Mouse (Mus musculus): ENCODE data around the gene Defb15. TPM values are rescaled to one million over a fixed set of nuclear protein-coding genes. Genes with fewer than 3 reads are reported as not detected.

The Defb15 gene
- polyA plus RNA-seq, 1 experiment from 2014 or later = not detected

Other genes with a start within 250 kb of the Defb15 start
- not detected in 2 replicates for gene AY761184, start 229.1 kb downstream of the Defb15 start, polyA plus RNA-seq (2015; fragmentation: Nextera tagmentation; extraction: Ambion mirVana)
- not detected in 2 replicates for gene Defa24, start 198.2 kb downstream of the Defb15 start, polyA plus RNA-seq (2015; fragmentation: Nextera tagmentation; extraction: Ambion mirVana)
- not detected in 2 replicates for gene Defb50, start 109.2 kb downstream of the Defb15 start, polyA plus RNA-seq (2015; fragmentation: Nextera tagmentation; extraction: Ambion mirVana)
- not detected in 2 replicates for gene Defb2, start 92.8 kb downstream of the Defb15 start, polyA plus RNA-seq (2015; fragmentation: Nextera tagmentation; extraction: Ambion mirVana)
- 1.2 and 2.3 TPM in 2 replicates for gene Defb10, start 73.8 kb downstream of the Defb15 start, polyA plus RNA-seq (2015; fragmentation: Nextera tagmentation; extraction: Ambion mirVana)
- 2.2 and 3.3 TPM in 2 replicates for gene Defb9, start 47.3 kb downstream of the Defb15 start, polyA plus RNA-seq (2015; fragmentation: Nextera tagmentation; extraction: Ambion mirVana)
- 42.5 and 47.1 TPM in 2 replicates for gene Defb11, start 26.3 kb downstream of the Defb15 start, polyA plus RNA-seq (2015; fragmentation: Nextera tagmentation; extraction: Ambion mirVana)
- not detected in 2 replicates for gene Defb35, start 5.6 kb upstream of the Defb15 start, polyA plus RNA-seq (2015; fragmentation: Nextera tagmentation; extraction: Ambion mirVana)
- not detected in 2 replicates for gene Defb13, start 14.1 kb upstream of the Defb15 start, polyA plus RNA-seq (2015; fragmentation: Nextera tagmentation; extraction: Ambion mirVana)
- not detected in 2 replicates for gene Fam90a1a, start 26.0 kb upstream of the Defb15 start, polyA plus RNA-seq (2015; fragmentation: Nextera tagmentation; extraction: Ambion mirVana)
- not detected in 2 replicates for gene Ccdc70, start 37.1 kb upstream of the Defb15 start, polyA plus RNA-seq (2015; fragmentation: Nextera tagmentation; extraction: Ambion mirVana)
- gene Atp7b, start 127.6 kb upstream of the Defb15 start, polyA plus RNA-seq (2015; fragmentation: Nextera tagmentation; extraction: Ambion mirVana) = 1.8 and 1.9 TPM in 2 replicates
- 40.9 and 42.4 TPM in 2 replicates for gene Alg11, start 128.0 kb upstream of the Defb15 start, polyA plus RNA-seq (2015; fragmentation: Nextera tagmentation; extraction: Ambion mirVana)
- gene Nek5, start 192.3 kb upstream of the Defb15 start, polyA plus RNA-seq (2015; fragmentation: Nextera tagmentation; extraction: Ambion mirVana) = 1.4 and 1.6 TPM in 2 replicates
- gene Nek3, start 233.7 kb upstream of the Defb15 start, polyA plus RNA-seq (2015; fragmentation: Nextera tagmentation; extraction: Ambion mirVana) = 8.0 and 8.3 TPM in 2 replicates